Mouse (Mus musculus) G1E (cell line): ENCODE results near the gene Fgf6.

Experiments used
- CTCF ChIP-seq: IDR thresholded peaks from 2 replicates; pipeline ENCODE4 v1.5.1; 2012; ENCODE audit warnings: low read depth, low read length, inconsistent platforms, mixed read lengths
- TAL1 ChIP-seq: conservative IDR thresholded peaks from 2 replicates; pipeline ENCODE4 v1.6.1; 2012; ENCODE audit warnings: low read depth, low read length, inconsistent platforms, mixed read lengths

DNA sequence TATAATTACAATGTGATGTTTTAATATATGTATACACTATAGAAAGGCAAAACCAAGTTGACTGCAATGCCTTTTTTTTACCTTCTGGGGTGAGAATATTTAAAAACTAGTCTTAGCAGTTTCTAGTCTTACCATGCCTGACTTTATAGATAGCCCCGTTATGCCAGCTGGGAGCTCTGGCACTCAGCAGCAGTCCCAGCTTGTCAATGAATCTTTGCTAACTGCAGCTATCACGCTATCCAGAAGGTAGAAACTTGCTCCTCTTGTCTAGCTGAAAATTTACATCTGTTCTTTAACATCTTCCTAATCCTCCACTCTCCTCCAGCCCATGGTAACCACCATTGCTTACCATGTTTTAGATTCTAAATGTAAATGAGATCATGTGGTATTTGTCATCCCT, 21.7 kb upstream of the Fgf6 start:
- TF ChIP-seq CTCF (no peak), TAL1 (no peak)
